Mouse (Mus musculus) spleen, postnatal 14 days (tissue): ENCODE data around the gene Gm49027.

ENCODE experiments used
- DNase-seq, 2 experiments: peaks; one replicate each; pipeline ENCODE4 v3.0.0; 2021 to 2022; ENCODE audit warnings: low spot score in 2 of 2

Gm49027 gene

GRCm38 (mm10) chr5:123501973-123502372 is 23.3 kb downstream of the Gm49027 start:
- no peak for DNase-seq

GRCm38 (mm10) chr5:123499717-123500116 is 25.6 kb downstream of the Gm49027 start:
- DNase-seq = no peak

- no peak for DNase-seq
These were observed 35.4 kb downstream of the Gm49027 start for GRCm38 (mm10) chr5:123489935-123490334.

- DNase-seq = no peak
These were observed 36.0 kb downstream of the Gm49027 start, which contains the start of the genes Lrrc43 and Il31 for GRCm38 (mm10) chr5:123489112-123489785. Gene Lrrc43 (plus strand): TSS chr5:123489305. Gene Il31 (minus strand): TSS chr5:123489489.

- DNase-seq = no peak
These were observed 37.5 kb downstream of the Gm49027 start for GRCm38 (mm10) chr5:123487659-123488395.

- DNase-seq = no peak
These were observed 51.5 kb downstream of the Gm49027 start for GRCm38 (mm10) chr5:123473817-123474216.

- no peak for DNase-seq
These were observed 54.4 kb downstream of the Gm49027 start for GRCm38 (mm10) chr5:123470784-123471400.

- no peak for DNase-seq
These were observed 60.6 kb downstream of the Gm49027 start for GRCm38 (mm10) chr5:123464638-123465037.
